1 mouse cellular context compared by ENCODE assay signal in the genomic region with DNA sequence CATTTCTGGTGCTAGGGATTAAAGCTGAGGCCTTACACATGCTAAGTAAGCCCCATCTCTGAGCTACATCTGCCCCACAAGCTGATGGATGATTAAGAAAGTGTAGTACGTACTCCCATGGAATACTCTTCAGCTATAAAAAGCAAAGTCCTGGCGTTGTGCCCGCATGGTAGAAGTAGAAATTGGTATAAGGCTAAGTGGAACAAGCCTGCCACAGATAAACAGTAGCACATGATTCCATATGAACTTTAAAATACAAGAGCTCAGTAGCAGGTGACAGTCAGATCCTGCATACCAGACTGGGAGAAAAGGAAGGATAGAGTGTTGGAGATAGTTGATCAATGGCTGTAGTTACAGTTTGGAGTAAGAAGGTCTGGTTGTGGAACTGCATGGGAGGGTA.
TF ChIP-seq lines count a peak whose summit lies in the region.

No protein-coding gene starts in this region.

TF ChIP-seq in MEL, 35 proteins besides CTCF, POLR2A, EP300 and RAD21 (continued from another document):
- TF ChIP-seq NRF1 (IDR thresholded peaks at IDR 0.05; ENCODE audit: insufficient read depth, low read depth, low read length, poor library complexity, severe bottlenecking) (no peak), TAL1 (IDR thresholded peaks at IDR 0.05; ENCODE audit: low read length) (no peak), MAX (IDR thresholded peaks at IDR 0.05; ENCODE audit: low read length) (0 out of 2 replicates have a peak, but pooled peaks have one; percentile 35), CHD1 (IDR thresholded peaks at IDR 0.05; ENCODE audit: low read depth, low read length) (no peak), CHD2 (IDR thresholded peaks at IDR 0.05; ENCODE audit: low read length) (no peak), GABPA (IDR thresholded peaks at IDR 0.05; ENCODE audit: low read depth, low read length) (no peak), ZNF384 (IDR thresholded peaks at IDR 0.05; ENCODE audit: low read depth, low read length) (no peak), MYB (IDR thresholded peaks at IDR 0.05; ENCODE audit: low read depth, low read length) (no peak), BHLHE40 (IDR thresholded peaks at IDR 0.05; ENCODE audit: borderline replicate concordance, low read depth, low read length) (no peak), MXI1 (IDR thresholded peaks at IDR 0.05; ENCODE audit: low read depth, low read length) (peak; percentile 55; the same call in 1 of the 2 replicates), ZMIZ1 (IDR thresholded peaks at IDR 0.05; ENCODE audit: low read depth, low read length) (no peak), E2F4 (IDR thresholded peaks at IDR 0.05; ENCODE audit: borderline replicate concordance, low read depth, low read length) (no peak), ZKSCAN1 (IDR thresholded peaks at IDR 0.05; ENCODE audit: low read depth, low read length) (no peak), JUND (IDR thresholded peaks at IDR 0.05; ENCODE audit: low read depth, low read length) (no peak), MYC (IDR thresholded peaks at IDR 0.05; ENCODE audit: low read depth, low read length) (no peak), KAT2A (conservative IDR thresholded peaks at IDR 0.05; ENCODE audit: low read depth, low read length) (no peak), HCFC1 (IDR thresholded peaks at IDR 0.05; ENCODE audit: low read depth, low read length) (no peak), ELF1 (IDR thresholded peaks at IDR 0.05; ENCODE audit: low read depth, low read length) (no peak), NELFE (IDR thresholded peaks at IDR 0.05; ENCODE audit: low read depth, low read length) (no peak), POLR2AphosphoS5 (IDR thresholded peaks at IDR 0.05; ENCODE audit: borderline replicate concordance, low read depth, low read length) (no peak), ZC3H11A (IDR thresholded peaks at IDR 0.05; ENCODE audit: low read depth, low read length) (no peak), MAFK (IDR thresholded peaks at IDR 0.05; ENCODE audit: borderline replicate concordance, low read depth, low read length) (no peak), SMC3 (IDR thresholded peaks at IDR 0.05; ENCODE audit: low read depth, low read length) (no peak), SIN3A (IDR thresholded peaks at IDR 0.05; ENCODE audit: low read length) (peak; percentile 29; the same call in 1 of the 2 replicates), USF2 (IDR thresholded peaks at IDR 0.05; ENCODE audit: borderline replicate concordance in 1 of 2, insufficient read depth in 1 of 2, low read depth in 1 of 2, low read length in 2 of 2) (no peak)
